Mouse (Mus musculus) forebrain, embryonic 14.5 days (tissue): ENCODE measurements around the gene Ralgps2. TPM values are rescaled to one million over a fixed set of nuclear protein-coding genes. Genes with fewer than 3 reads are reported as not detected.
A peak's percentile ranks its signal among the peaks of the same experiment; 100 is the strongest.

ENCODE experiments used
- ATAC-seq: fragments of 200-750 bp; cut with Nextera tagmentation; 2 replicates; pipeline ENCODE4 v1.8.0; 2017; ENCODE audit warnings: mild to moderate bottlenecking, moderate library complexity
- DNase-seq: peaks from one replicate; pipeline ENCODE4 v3.0.0-alpha.2; 2015; ENCODE audit warnings: low spot score
- H3K27ac ChIP-seq: fragments of 300-500 bp; sonication (generic); 2 replicates; pipeline ENCODE4 v1.5.1; 2014; ENCODE audit warnings: low read depth, mild to moderate bottlenecking, control low read depth, low read length, moderate library complexity
- H3K27me3 ChIP-seq: fragments of 300-500 bp; sonication (generic); replicated peaks from 2 replicates; pipeline ENCODE4 v1.6.1; 2014; ENCODE audit warnings: low read length, control low read depth, mixed read lengths; ENCODE audit not compliant: control insufficient read depth, insufficient read depth
- H3K36me3 ChIP-seq: fragments of 300-500 bp; sonication (generic); 2 replicates; pipeline ENCODE4 v1.6.1; 2014; ENCODE audit warnings: low read length, control low read depth; ENCODE audit not compliant: control insufficient read depth, insufficient read depth
- H3K4me1 ChIP-seq: fragments of 300-500 bp; sonication (generic); 2 replicates; pipeline ENCODE4 v1.6.1; 2014; ENCODE audit warnings: antibody characterized with exemption, low read length, control low read depth; ENCODE audit not compliant: control insufficient read depth, insufficient read depth
- H3K4me2 ChIP-seq: fragments of 300-500 bp; sonication (generic); 2 replicates; pipeline ENCODE4 v1.6.1; 2014; ENCODE audit warnings: mild to moderate bottlenecking, control low read depth, low read length
- H3K4me3 ChIP-seq: fragments of 300-500 bp; sonication (generic); 2 replicates; pipeline ENCODE4 v1.5.1; 2014; ENCODE audit warnings: low read depth, low read length, control low read depth
- H3K9ac ChIP-seq: fragments of 300-500 bp; sonication (generic); 2 replicates; pipeline ENCODE4 v1.6.1; 2014; ENCODE audit warnings: mild to moderate bottlenecking, low read length, control low read depth, moderate library complexity
- H3K9me3 ChIP-seq: fragments of 300-500 bp; sonication (generic); replicated peaks from 2 replicates; pipeline ENCODE4 v1.6.1; 2016; ENCODE audit warnings: low read length, control low read depth, mixed read lengths; ENCODE audit not compliant: control insufficient read depth
- WGBS: fragments of 180-500 bp; shearing (Covaris S2); extraction: QIAGEN DNeasy Blood & Tissue Kit; methylation state at CpG from one replicate; pipeline ENCODE4 v1.1.7; 2014; 5-methylcytosine and 5-hydroxymethylcytosine counted together
- polyA plus RNA-seq: library from polyadenylated mRNA; unstranded; fragments of >200 nt; fragmentation: Nextera tagmentation; extraction: Ambion mirVana; gene quantifications from 2 replicates; pipeline ENCODE4 v1.2.1, GENCODE M21; 2014

Gene Ralgps2
- polyA plus RNA-seq = 93.0 and 112 TPM in 2 replicates

DNA sequence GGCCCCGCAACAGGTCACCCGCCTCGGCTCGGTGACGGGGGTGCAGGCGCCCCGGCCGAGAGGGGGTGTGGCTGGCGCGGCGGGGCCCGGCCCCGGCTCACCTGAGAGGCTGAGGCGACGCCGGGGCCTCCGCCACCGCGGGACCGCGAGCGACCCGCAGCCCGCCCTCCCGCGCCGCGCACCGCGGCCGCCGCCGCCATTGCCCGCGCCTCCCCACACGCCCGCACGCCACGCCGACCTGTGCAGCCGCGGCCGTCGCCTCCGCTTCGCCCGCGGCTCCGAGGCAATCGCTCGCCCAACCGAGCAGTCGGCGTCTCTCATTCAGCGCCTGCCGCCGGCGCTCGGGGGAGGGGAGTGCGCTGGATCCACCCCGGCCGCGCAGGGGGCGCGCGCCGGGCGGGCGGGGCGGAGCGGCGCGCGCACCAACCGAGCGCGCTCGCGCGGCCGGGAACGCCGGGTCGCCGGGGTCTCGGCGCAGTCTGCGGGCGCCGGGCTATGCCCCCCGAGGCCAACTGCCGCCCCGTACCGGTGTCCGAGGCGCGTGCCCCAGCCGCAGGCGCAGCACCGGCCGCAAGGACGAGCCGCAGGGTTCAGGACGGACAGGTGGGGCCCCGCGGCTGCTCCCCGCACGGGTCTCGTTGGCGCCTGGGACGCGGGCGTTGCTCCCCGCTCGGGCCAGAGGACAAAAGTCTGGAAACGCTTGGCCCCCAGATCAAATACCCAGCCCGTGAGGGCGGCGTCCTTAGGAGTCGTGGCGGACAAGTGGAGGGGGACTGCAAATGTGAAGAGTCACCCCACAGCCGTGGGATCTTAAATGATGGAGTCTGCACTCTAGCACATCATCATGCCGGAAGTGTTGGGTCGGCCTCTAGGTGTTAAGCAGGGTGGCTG, at the start of gene Ralgps2:
Gene Ralgps2, minus strand, starts transcription at position 376 of the 891 bp plus-strand sequence.
- peak within 1 kb of the TSS; percentile 96 for H3K9ac ChIP-seq
- peak within 1 kb of the TSS; percentile 98 for H3K27ac ChIP-seq
- H3K4me3 ChIP-seq = peak within 1 kb of the TSS; percentile 90
- no peaks in the 10 kb centered on the region for H3K9me3 ChIP-seq
- no peaks in the 10 kb centered on the region for H3K27me3 ChIP-seq
- ATAC-seq (peak; percentile 85), DNase-seq (peak; percentile 87)
- H3K4me1 ChIP-seq = peaks cover 12% of the 10 kb centered on the region; the same call in 1 of the 2 replicates
- peak within 1 kb of the TSS; percentile 83 for H3K4me2 ChIP-seq
- under 1% methylated on average over 62 of the region's 124 CpGs for WGBS
- no peaks in the 10 kb centered on the region for H3K36me3 ChIP-seq

DNA sequence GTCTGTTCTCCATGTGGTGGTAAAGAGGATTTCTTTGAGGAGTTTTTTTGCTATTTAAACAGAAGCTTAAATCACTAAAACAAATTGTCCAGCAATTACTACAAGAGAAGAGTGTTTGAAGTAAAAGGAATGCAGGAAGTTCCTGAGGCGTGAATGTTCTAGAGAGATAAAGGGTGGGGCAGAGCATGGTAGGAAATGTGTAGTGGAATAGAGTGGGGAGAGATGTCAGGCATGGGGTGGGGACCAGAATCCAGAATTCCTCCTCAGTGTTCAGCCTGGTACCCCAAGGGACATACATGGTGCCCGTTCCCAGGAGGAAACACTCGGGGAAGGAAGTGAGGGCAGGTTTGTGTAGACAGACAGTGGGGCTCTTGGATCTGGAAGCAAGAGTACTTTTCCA, 48.1 kb upstream of the Ralgps2 start:
- ATAC-seq (no peak), DNase-seq (no peak)
- no peak overlapping the region for H3K4me2 ChIP-seq
- WGBS = 94% methylated on average over 3 of the region's 3 CpGs
- no peaks in the 10 kb centered on the region for H3K27me3 ChIP-seq
- no peak overlapping the region for H3K4me3 ChIP-seq
- no peak overlapping the region for H3K27ac ChIP-seq
- H3K36me3 ChIP-seq = no peaks in the 10 kb centered on the region
- H3K9ac ChIP-seq = no peak overlapping the region
- H3K9me3 ChIP-seq = no peaks in the 10 kb centered on the region
- peaks cover 3% of the 10 kb centered on the region; the same call in 1 of the 2 replicates for H3K4me1 ChIP-seq

GRCm38 (mm10) chr1:156986641-156987345, 47.4 kb upstream of the Ralgps2 start:
- DNase-seq (no peak), ATAC-seq (no peak)
- H3K4me3 ChIP-seq = no peak overlapping the region
- WGBS = 84% methylated on average over 6 of the region's 6 CpGs
- no peaks in the 10 kb centered on the region for H3K36me3 ChIP-seq
- no peak overlapping the region for H3K4me2 ChIP-seq
- H3K27me3 ChIP-seq = no peaks in the 10 kb centered on the region
- no peaks in the 10 kb centered on the region for H3K9me3 ChIP-seq
- peaks cover 3% of the 10 kb centered on the region; the same call in 1 of the 2 replicates for H3K4me1 ChIP-seq
- H3K27ac ChIP-seq = no peak overlapping the region
- no peak overlapping the region for H3K9ac ChIP-seq

DNA sequence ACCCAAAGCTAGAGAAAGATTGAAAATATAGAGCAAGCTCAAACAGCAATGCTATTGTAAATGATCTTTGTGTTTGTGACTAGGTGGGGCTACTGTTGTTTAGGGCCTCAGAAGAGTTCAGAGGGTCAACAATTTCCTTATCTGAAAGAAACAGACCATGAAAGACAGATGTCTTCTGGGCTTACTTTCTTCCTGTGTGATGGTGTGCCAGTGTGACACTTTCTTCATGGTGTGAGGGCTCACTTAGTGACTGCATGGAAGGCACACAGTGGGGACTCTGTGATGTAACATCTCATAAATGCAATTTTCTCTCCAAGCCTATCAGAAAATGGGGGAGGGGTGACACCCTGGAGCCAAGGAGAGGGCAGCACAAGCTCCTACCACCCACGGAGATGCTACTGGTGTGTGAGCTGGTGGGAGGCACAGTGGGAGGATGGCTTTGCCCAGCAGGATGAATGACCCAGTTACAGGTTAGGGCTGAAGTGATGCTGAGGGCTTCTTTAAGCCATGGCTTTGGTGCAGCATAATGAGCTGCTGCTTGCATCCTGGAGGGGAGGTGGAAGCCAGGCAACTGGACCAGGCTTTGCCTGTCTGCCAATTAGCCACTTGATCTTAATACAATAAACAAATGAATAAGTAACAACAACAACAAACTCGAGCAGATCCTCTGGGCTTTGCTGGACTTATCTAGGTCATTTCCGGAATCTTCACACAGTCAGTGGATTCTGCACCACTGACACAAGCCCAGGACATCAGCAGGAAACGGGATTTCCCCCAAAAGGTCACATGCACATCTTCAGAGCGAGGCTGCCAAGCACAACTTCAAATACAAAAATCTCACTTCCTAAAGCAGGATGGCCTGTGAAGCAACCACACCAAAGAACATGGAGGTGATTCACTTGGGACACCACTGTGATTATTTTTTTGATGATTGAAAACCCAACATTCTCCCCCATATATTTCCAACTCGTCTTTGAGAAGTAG, 46.5 kb upstream of the Ralgps2 start:
- WGBS = 47% methylated on average over 6 of the region's 6 CpGs
- Histone ChIP-seq H3K4me1 (peaks cover 3% of the 10 kb centered on the region; the same call in 1 of the 2 replicates), H3K4me2 (no peak overlapping the region), H3K9me3 (no peaks in the 10 kb centered on the region), H3K27ac (no peak overlapping the region), H3K9ac (no peak overlapping the region), H3K27me3 (no peaks in the 10 kb centered on the region), H3K4me3 (no peak overlapping the region), H3K36me3 (no peaks in the 10 kb centered on the region)
- ATAC-seq = no peak
- DNase-seq = no peak

GRCm38 (mm10) chr1:156983009-156983870, 43.8 kb upstream of the Ralgps2 start:
- ATAC-seq (peak; percentile 23; the same call in 1 of the 2 replicates), DNase-seq (peak; percentile 31)
- WGBS = 63% methylated on average over 14 of the region's 14 CpGs
- no peak overlapping the region for H3K4me3 ChIP-seq
- H3K27me3 ChIP-seq = no peaks in the 10 kb centered on the region
- H3K9me3 ChIP-seq = no peaks in the 10 kb centered on the region
- no peak overlapping the region for H3K4me2 ChIP-seq
- H3K4me1 ChIP-seq = no peaks in the 10 kb centered on the region
- H3K36me3 ChIP-seq = no peaks in the 10 kb centered on the region
- no peak overlapping the region for H3K27ac ChIP-seq
- H3K9ac ChIP-seq = no peak overlapping the region

DNA sequence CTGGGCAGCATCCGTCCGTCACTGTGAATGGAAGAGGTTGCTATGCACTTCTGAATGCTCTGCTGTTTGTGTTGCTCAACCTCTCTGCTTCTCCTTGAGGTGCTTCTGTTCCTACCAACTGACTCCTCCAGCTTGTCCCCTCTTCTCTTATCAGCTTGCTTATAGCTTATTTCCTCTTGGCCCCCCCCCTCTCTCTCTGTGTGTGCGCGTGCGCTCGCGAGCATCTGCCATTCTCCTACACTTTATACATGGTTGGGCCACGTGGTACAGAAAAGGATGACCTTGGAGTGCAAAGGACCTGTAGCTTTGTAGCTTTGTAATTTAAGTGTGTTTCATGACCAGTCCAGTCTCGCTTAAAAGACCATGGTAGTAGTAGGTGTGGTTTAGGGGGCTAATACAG, 42.5 kb upstream of the Ralgps2 start:
- Histone ChIP-seq H3K4me3 (no peak overlapping the region), H3K4me1 (no peaks in the 10 kb centered on the region), H3K9me3 (no peaks in the 10 kb centered on the region), H3K27ac (no peak overlapping the region), H3K9ac (no peak overlapping the region), H3K36me3 (no peaks in the 10 kb centered on the region), H3K4me2 (no peak overlapping the region), H3K27me3 (no peaks in the 10 kb centered on the region)
- DNase-seq (no peak), ATAC-seq (no peak; the same call in 1 of the 2 replicates)
- WGBS = 87% methylated on average over 9 of the region's 9 CpGs

- H3K4me1 ChIP-seq = no peaks in the 10 kb centered on the region
- H3K9ac ChIP-seq = no peak overlapping the region
- H3K27me3 ChIP-seq = no peaks in the 10 kb centered on the region
- no peaks in the 10 kb centered on the region for H3K9me3 ChIP-seq
- no peak overlapping the region for H3K4me2 ChIP-seq
- DNase-seq (no peak), ATAC-seq (no peak)
- 81% methylated on average over 4 of the region's 4 CpGs for WGBS
- H3K27ac ChIP-seq = no peak overlapping the region
- H3K36me3 ChIP-seq = no peaks in the 10 kb centered on the region
- H3K4me3 ChIP-seq = no peak overlapping the region
Measured at GRCm38 (mm10) chr1:156979722-156980121, 40.3 kb upstream of the Ralgps2 start.
